ENCODE assay signal across 34 mouse cellular contexts in genomic region chr6:67434755-67435452, GRCm38 (mm10). TPM values are rescaled to one million over a fixed set of nuclear protein-coding genes. Genes with fewer than 3 reads are reported as not detected.
DNase-seq lines count a peak whose midpoint lies in the region; ATAC-seq lines count a peak whose summit lies in the region.
"Had no signal": no experiment of that assay in that cellular context is flagged by ENCODE, and none has a peak within 500 bp of the region (broad histone marks: within the 10 kb centered on the region; RNA-seq: fewer than 3 reads in every experiment).

No protein-coding gene starts in this region.

- H3K4me3 ChIP-seq in intestine, embryonic 16.5 days (ENCODE audit: low read length): no peak overlapping the region
- H3K4me3 ChIP-seq: embryonic facial prominence, embryonic 13.5 days; erythroblast, embryonic 14.5 days; heart, embryonic 12.5 days; hindbrain, embryonic 10.5 days; hindbrain, embryonic 15.5 days; intestine, embryonic 15.5 days; limb, embryonic 10.5 days; limb, embryonic 15.5 days; liver, embryonic 13.5 days; megakaryocyte, embryonic 14.5 days; midbrain, embryonic 12.5 days; neural tube, embryonic 13.5 days had no signal

- no peaks in the 10 kb centered on the region for H3K9me3 ChIP-seq in intestine, embryonic 16.5 days (ENCODE audit: control insufficient read depth, low read length)
- H3K9me3 ChIP-seq: embryonic facial prominence, embryonic 13.5 days; G1E; heart, embryonic 12.5 days; hindbrain, embryonic 10.5 days; hindbrain, embryonic 15.5 days; intestine, embryonic 15.5 days; limb, embryonic 10.5 days; limb, embryonic 15.5 days; liver, embryonic 13.5 days; megakaryocyte, embryonic 14.5 days; midbrain, embryonic 12.5 days; neural tube, embryonic 13.5 days had no signal

- H3K4me2 ChIP-seq in intestine, embryonic 16.5 days (ENCODE audit: low read depth, low read length): no peak overlapping the region
- H3K4me2 ChIP-seq: embryonic facial prominence, embryonic 13.5 days; heart, embryonic 12.5 days; hindbrain, embryonic 15.5 days; intestine, embryonic 15.5 days; limb, embryonic 15.5 days; liver, embryonic 13.5 days; midbrain, embryonic 12.5 days; neural tube, embryonic 13.5 days had no signal

- ATAC-seq in common myeloid progenitor, adult 5-6 weeks (replicated peaks; ENCODE audit: low read depth, poor library complexity, severe bottlenecking): peak; percentile 63
- peak; percentile 42 for ATAC-seq in megakaryocyte progenitor cell, adult 5-6 weeks (replicated peaks; ENCODE audit: poor library complexity)
- ATAC-seq in activated CD4-positive, CD25-positive, alpha-beta regulatory T cell, adult 4 months: no peak
- no peak for ATAC-seq in intestine, embryonic 16.5 days
- ATAC-seq in erythroid progenitor cell, adult 5-6 weeks (replicated peaks; ENCODE audit: low FRiP score, poor library complexity, severe bottlenecking): no peak
- ATAC-seq: forebrain, embryonic 14.5 days; intestine, embryonic 15.5 days had no signal

- no peaks in the 10 kb centered on the region for H3K36me3 ChIP-seq in intestine, embryonic 16.5 days (ENCODE audit: control insufficient read depth, insufficient read depth, low read length)
- H3K36me3 ChIP-seq: embryonic facial prominence, embryonic 13.5 days; G1E; heart, embryonic 12.5 days; hindbrain, embryonic 10.5 days; hindbrain, embryonic 15.5 days; intestine, embryonic 15.5 days; limb, embryonic 10.5 days; limb, embryonic 15.5 days; liver, embryonic 13.5 days; midbrain, embryonic 12.5 days; neural tube, embryonic 13.5 days had no signal

- no peaks in the 10 kb centered on the region for H3K4me1 ChIP-seq in intestine, embryonic 16.5 days (ENCODE audit: control insufficient read depth, insufficient read depth, low read length)
- H3K4me1 ChIP-seq: embryonic facial prominence, embryonic 13.5 days; heart, embryonic 12.5 days; hindbrain, embryonic 10.5 days; hindbrain, embryonic 15.5 days; intestine, embryonic 15.5 days; limb, embryonic 10.5 days; liver, embryonic 13.5 days; midbrain, embryonic 12.5 days; neural tube, embryonic 13.5 days had no signal

- no peaks in the 10 kb centered on the region for H3K27me3 ChIP-seq in intestine, embryonic 16.5 days (replicated peaks; ENCODE audit: control insufficient read depth, insufficient read depth, low read length)
- H3K27me3 ChIP-seq: embryonic facial prominence, embryonic 13.5 days; heart, embryonic 12.5 days; hindbrain, embryonic 15.5 days; intestine, embryonic 15.5 days; limb, embryonic 15.5 days; liver, embryonic 13.5 days; megakaryocyte, embryonic 14.5 days; midbrain, embryonic 12.5 days; neural tube, embryonic 13.5 days had no signal

- no peak overlapping the region for H3K27ac ChIP-seq in intestine, embryonic 16.5 days (ENCODE audit: low read length)
- H3K27ac ChIP-seq: embryonic facial prominence, embryonic 13.5 days; hindbrain, embryonic 10.5 days; hindbrain, embryonic 15.5 days; intestine, embryonic 15.5 days; limb, embryonic 10.5 days; limb, embryonic 15.5 days; liver, embryonic 13.5 days; midbrain, embryonic 12.5 days; neural tube, embryonic 13.5 days had no signal

- H3K9ac ChIP-seq in intestine, embryonic 16.5 days (ENCODE audit: low read depth, low read length): no peak overlapping the region
- H3K9ac ChIP-seq: embryonic facial prominence, embryonic 13.5 days; heart, embryonic 12.5 days; hindbrain, embryonic 15.5 days; intestine, embryonic 15.5 days; limb, embryonic 15.5 days; liver, embryonic 13.5 days; midbrain, embryonic 12.5 days; neural tube, embryonic 13.5 days had no signal

- WGBS in intestine, embryonic 16.5 days: 52% methylated on average over 2 of the region's 2 CpGs

- DNase-seq in 3134 (ENCODE audit: extremely low read depth, insufficient read length, low spot score): peak; percentile 35
- peak; percentile 67 for DNase-seq in 3T3-L1 (ENCODE audit: low read depth, low spot score)
- DNase-seq: adrenal gland, postnatal 10 days; cerebellum, adult 11 months; cerebellum, adult 9-10 months; cerebellum, postnatal 36 days; gastrocnemius, postnatal 25 days; heart, adult 18-20 months; kidney, adult 9 months; kidney, postnatal 10 days; layer of hippocampus, postnatal 36 days; liver, embryonic 13.5 days had no signal

RNA-seq across cellular contexts. Expression of gene Il23r, which starts 56.8 kb away (rescaled TPM):
- 0.63 TPM in 1 of 2 replicates, not detected in the other for total RNA-seq in common myeloid progenitor, adult 5-6 weeks (2017)
- not detected in 2 replicates for total RNA-seq in megakaryocyte progenitor cell, adult 5-6 weeks (2015)
- total RNA-seq in megakaryocyte progenitor cell, adult 5-6 weeks (2017): not detected in 2 replicates
- polyA plus RNA-seq in activated CD4-positive, CD25-positive, alpha-beta regulatory T cell, adult 4 months (2017; shearing (Covaris generic)): under 1 TPM in 1 of 2 experiments, not detected in 1; 0.26 TPM
- polyA plus RNA-seq in intestine, embryonic 16.5 days (2015; fragmentation: Nextera tagmentation; extraction: Ambion mirVana): 0.10 and 0.37 TPM in 2 replicates
- total RNA-seq in erythroid progenitor cell, adult 5-6 weeks (2015; ENCODE audit: low replicate concordance): not detected in 2 replicates
- not detected in 2 replicates for total RNA-seq in erythroid progenitor cell, adult 5-6 weeks (2017; ENCODE audit: low replicate concordance)
- total RNA-seq: gastrocnemius, adult 18-20 months; gastrocnemius, postnatal 25 days; heart, adult 18-20 months; layer of hippocampus, postnatal 36 days; midbrain, postnatal 0 days had no signal
- polyA plus RNA-seq: embryonic facial prominence, embryonic 13.5 days; erythroblast, embryonic 14.5 days; forebrain, embryonic 14.5 days; G1E; heart, embryonic 12.5 days; heart, postnatal 0 days; hindbrain, embryonic 10.5 days; hindbrain, embryonic 15.5 days; limb, embryonic 10.5 days; liver, embryonic 13.5 days; midbrain, embryonic 12.5 days; neural tube, embryonic 13.5 days; stomach, embryonic 14.5 days had no signal

RNA-seq across cellular contexts. Expression of gene Il12rb2, which starts 58.9 kb away (rescaled TPM):
- 5.2 and 5.3 TPM in 2 replicates for total RNA-seq in common myeloid progenitor, adult 5-6 weeks (2017)
- total RNA-seq in megakaryocyte progenitor cell, adult 5-6 weeks (2015): 6.8 and 7.8 TPM in 2 replicates
- total RNA-seq in megakaryocyte progenitor cell, adult 5-6 weeks (2017): 1.1 and 3.2 TPM in 2 replicates
- 1 to 10 TPM; 1.3 to 2.1 TPM for polyA plus RNA-seq in activated CD4-positive, CD25-positive, alpha-beta regulatory T cell, adult 4 months (2017; shearing (Covaris generic))
- 0.06 and 0.09 TPM in 2 replicates for polyA plus RNA-seq in intestine, embryonic 16.5 days (2015; fragmentation: Nextera tagmentation; extraction: Ambion mirVana)
- 6.3 TPM in 1 of 2 replicates, not detected in the other for total RNA-seq in erythroid progenitor cell, adult 5-6 weeks (2015; ENCODE audit: low replicate concordance)
- total RNA-seq in erythroid progenitor cell, adult 5-6 weeks (2017; ENCODE audit: low replicate concordance): not detected in 2 replicates
- total RNA-seq: gastrocnemius, postnatal 25 days; layer of hippocampus, postnatal 36 days had no signal
- polyA plus RNA-seq: erythroblast, embryonic 14.5 days; forebrain, embryonic 14.5 days; heart, embryonic 12.5 days; heart, postnatal 0 days; hindbrain, embryonic 15.5 days; midbrain, embryonic 12.5 days; stomach, embryonic 14.5 days had no signal

Comparison
In these comparisons a context has a peak if more than half of its experiments do, and no peak if none do; other contexts are left out.
1. ATAC-seq: peak in common myeloid progenitor, adult 5-6 weeks (single experiment) and megakaryocyte progenitor cell, adult 5-6 weeks (single experiment); none in activated CD4-positive, CD25-positive, alpha-beta regulatory T cell, adult 4 months (single experiment), intestine, embryonic 16.5 days (single experiment) and erythroid progenitor cell, adult 5-6 weeks (single experiment).